Mouse (Mus musculus) midbrain, embryonic 11.5 days (tissue): Measurements from ENCODE around the gene Ap2m1. TPM values are rescaled to one million over a fixed set of nuclear protein-coding genes. Genes with fewer than 3 reads are reported as not detected.

Experiments used
- ATAC-seq: fragments of 200-750 bp; cut with Nextera tagmentation; 2 replicates; pipeline ENCODE4 v1.8.0; 2017; ENCODE audit warnings: moderate TSS enrichment, moderate library complexity; ENCODE audit not compliant: low FRiP score
- DNase-seq: peaks from one replicate; pipeline ENCODE4 v3.0.0; 2015; ENCODE audit warnings: low spot score; ENCODE audit errors: missing footprints
- H3K27ac ChIP-seq: fragments of 300-500 bp; sonication (generic); 2 replicates; pipeline ENCODE4 v1.5.1; 2014; ENCODE audit warnings: low read depth, low read length
- H3K27me3 ChIP-seq: fragments of 300-500 bp; sonication (generic); 2 replicates; pipeline ENCODE4 v1.6.1; 2014; ENCODE audit warnings: mild to moderate bottlenecking, low read length, moderate library complexity, mixed read lengths; ENCODE audit not compliant: control insufficient read depth, insufficient read depth
- H3K36me3 ChIP-seq: fragments of 300-500 bp; sonication (generic); 2 replicates; pipeline ENCODE4 v1.6.1; 2014; ENCODE audit warnings: mild to moderate bottlenecking, low read length, moderate library complexity, mixed read lengths; ENCODE audit not compliant: control insufficient read depth, insufficient read depth
- H3K4me1 ChIP-seq: fragments of 300-500 bp; sonication (generic); 2 replicates; pipeline ENCODE4 v1.6.1; 2014; ENCODE audit warnings: low read length; ENCODE audit not compliant: control insufficient read depth, insufficient read depth
- H3K4me2 ChIP-seq: fragments of 300-500 bp; sonication (generic); 2 replicates; pipeline ENCODE4 v1.6.1; 2014; ENCODE audit warnings: mild to moderate bottlenecking, moderate library complexity
- H3K4me3 ChIP-seq: fragments of 300-500 bp; sonication (generic); 2 replicates; pipeline ENCODE4 v1.5.1; 2014; ENCODE audit warnings: low read depth, low read length
- H3K9ac ChIP-seq: fragments of 300-500 bp; sonication (generic); 2 replicates; pipeline ENCODE4 v1.6.1; 2014; ENCODE audit warnings: low read length
- H3K9me3 ChIP-seq: fragments of 300-500 bp; sonication (generic); 2 replicates; pipeline ENCODE4 v1.6.1; 2016; ENCODE audit warnings: low read length; ENCODE audit not compliant: control insufficient read depth
- WGBS: fragments of 180-500 bp; shearing (Covaris S2); extraction: QIAGEN DNeasy Blood & Tissue Kit; methylation state at CpG from one replicate; pipeline ENCODE4 v1.1.7; 2014; 5-methylcytosine and 5-hydroxymethylcytosine counted together
- polyA plus RNA-seq: library from polyadenylated mRNA; unstranded; fragments of >200 nt; fragmentation: Nextera tagmentation; extraction: Ambion mirVana; gene quantifications from 2 replicates; pipeline ENCODE4 v1.2.1, GENCODE M21; 2014

Gene Ap2m1
- polyA plus RNA-seq, 1 experiment from 2014 or later, result 867 TPM

DNA sequence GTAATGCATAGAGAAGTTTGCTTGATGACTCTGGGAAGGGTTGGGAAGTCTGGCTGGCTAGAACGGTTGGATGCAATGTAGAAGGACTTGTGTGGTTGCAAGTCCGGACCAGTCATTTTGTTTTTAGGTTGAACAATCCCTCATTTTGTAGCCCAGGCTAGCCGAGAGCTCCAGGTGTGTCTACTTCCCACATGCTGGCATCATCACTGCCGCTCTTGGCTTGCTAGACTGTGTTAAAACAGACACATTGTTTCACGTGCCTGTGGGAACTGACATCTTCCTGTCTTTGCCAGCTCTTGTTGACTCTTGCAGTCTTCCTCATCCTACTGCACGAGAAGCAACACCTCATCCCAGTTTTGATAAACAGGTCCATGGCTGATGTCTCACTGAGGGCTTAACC, 19.7 kb downstream of the Ap2m1 start:
- Histone ChIP-seq H3K9ac (no peak overlapping the region), H3K27me3 (no peaks in the 10 kb centered on the region), H3K4me2 (no peak overlapping the region), H3K36me3 (peaks cover 19% of the 10 kb centered on the region), H3K4me3 (no peak overlapping the region), H3K9me3 (no peaks in the 10 kb centered on the region), H3K27ac (no peak overlapping the region), H3K4me1 (no peaks in the 10 kb centered on the region)
- DNase-seq, result no peak
- ATAC-seq, result no peak
- 91% methylated on average over 6 of the region's 6 CpGs for WGBS

DNA sequence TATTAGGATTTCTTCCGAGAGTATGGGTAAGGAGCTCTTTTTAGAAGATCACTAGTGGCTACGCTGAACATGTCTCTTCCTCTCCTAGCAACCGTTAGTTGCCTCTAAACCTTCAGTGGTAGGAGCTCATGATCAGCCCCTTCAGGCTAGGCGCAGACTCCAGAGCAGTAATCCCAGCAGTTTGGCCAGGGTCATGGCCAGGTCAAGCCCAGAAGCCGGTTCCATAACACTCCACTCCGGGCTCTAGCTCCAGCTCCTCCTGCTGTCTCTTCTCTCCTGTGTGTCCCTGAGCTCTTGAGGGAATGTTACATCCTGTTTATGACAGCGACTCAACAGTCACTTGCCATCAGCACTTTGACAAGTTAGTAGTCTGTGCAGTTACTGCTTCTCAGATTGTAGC, 22.1 kb downstream of the Ap2m1 start:
- Histone ChIP-seq H3K9ac (no peak overlapping the region), H3K27me3 (no peaks in the 10 kb centered on the region), H3K36me3 (peaks cover 17% of the 10 kb centered on the region), H3K4me2 (no peak overlapping the region), H3K9me3 (no peaks in the 10 kb centered on the region), H3K27ac (no peak overlapping the region), H3K4me1 (no peaks in the 10 kb centered on the region), H3K4me3 (no peak overlapping the region)
- no peak for ATAC-seq
- WGBS, result 84% methylated on average over 7 of the region's 7 CpGs
- no peak for DNase-seq

DNA sequence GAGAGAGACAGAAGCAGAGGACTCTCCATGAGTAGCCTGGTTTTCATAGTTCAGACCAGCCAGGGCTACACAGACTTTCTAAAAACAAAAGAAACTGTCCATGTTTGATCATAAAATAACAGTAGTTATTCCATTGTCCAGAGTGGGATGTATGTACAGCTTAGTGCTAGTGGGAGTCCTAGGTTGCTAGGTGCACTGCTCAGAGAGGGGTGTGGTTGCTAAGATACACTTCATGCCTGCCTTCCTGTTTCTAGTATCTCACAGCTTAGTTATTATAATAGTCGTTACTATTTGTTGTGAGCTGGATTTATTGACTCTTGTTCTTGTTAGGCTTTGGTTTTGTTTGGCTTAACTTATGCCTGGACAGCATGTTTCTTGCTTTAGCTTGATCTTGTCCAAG, 29.8 kb downstream of the Ap2m1 start:
- Histone ChIP-seq H3K4me2 (no peak overlapping the region), H3K27ac (no peak overlapping the region), H3K9ac (no peak overlapping the region), H3K4me3 (no peak overlapping the region), H3K27me3 (no peaks in the 10 kb centered on the region), H3K36me3 (peaks cover 12% of the 10 kb centered on the region), H3K9me3 (no peaks in the 10 kb centered on the region), H3K4me1 (no peaks in the 10 kb centered on the region)
- DNase-seq, result no peak
- 75% methylated on average over 1 of the region's 1 CpGs for WGBS
- no peak for ATAC-seq

DNA sequence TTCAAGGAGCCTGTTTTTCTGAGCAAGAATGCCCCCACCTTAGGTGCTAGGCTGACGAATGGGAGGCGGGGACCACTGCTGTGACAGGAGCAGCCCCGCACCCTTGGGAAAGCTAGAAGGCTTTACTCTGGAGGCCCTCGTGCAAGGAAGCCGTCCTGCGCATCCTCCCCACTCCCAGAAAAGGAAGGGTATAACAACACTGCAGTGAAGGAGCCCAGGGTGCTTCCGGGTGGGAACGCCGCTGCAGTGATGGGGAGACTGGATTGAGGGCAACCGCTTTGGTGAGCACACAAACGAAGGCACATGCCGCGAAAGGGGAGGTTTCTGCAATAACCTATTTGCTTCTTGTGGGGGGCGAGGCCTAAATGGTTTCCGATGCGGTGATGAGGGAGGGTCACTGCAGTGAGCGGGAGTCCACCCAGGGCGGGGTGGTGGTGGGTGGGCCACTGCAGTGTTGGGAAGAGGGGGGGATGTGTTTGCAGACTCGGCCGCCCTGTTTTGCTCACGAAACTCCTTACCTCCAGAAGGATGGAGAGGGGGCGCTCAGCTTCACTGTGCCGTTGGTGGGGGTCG, 54.2 kb downstream of the Ap2m1 start, which contains the start of gene Vwa5b2:
Vwa5b2 (plus strand) TSS at position 106 of the 573 bp plus-strand sequence.
- peak; percentile 74 for ATAC-seq
- peak within 1 kb of the TSS; percentile 50 for H3K9ac ChIP-seq
- DNase-seq, result no peak
- no peak within 1 kb of the TSS for H3K27ac ChIP-seq
- H3K36me3 ChIP-seq, result no peaks in the 10 kb centered on the region
- H3K4me2 ChIP-seq, result peak within 1 kb of the TSS; percentile 87
- no peaks in the 10 kb centered on the region for H3K9me3 ChIP-seq
- peaks cover 43% of the 10 kb centered on the region for H3K27me3 ChIP-seq
- peak within 1 kb of the TSS; percentile 50 for H3K4me3 ChIP-seq
- H3K4me1 ChIP-seq, result peaks cover 13% of the 10 kb centered on the region
- WGBS, result 1% methylated on average over 24 of the region's 24 CpGs

DNA sequence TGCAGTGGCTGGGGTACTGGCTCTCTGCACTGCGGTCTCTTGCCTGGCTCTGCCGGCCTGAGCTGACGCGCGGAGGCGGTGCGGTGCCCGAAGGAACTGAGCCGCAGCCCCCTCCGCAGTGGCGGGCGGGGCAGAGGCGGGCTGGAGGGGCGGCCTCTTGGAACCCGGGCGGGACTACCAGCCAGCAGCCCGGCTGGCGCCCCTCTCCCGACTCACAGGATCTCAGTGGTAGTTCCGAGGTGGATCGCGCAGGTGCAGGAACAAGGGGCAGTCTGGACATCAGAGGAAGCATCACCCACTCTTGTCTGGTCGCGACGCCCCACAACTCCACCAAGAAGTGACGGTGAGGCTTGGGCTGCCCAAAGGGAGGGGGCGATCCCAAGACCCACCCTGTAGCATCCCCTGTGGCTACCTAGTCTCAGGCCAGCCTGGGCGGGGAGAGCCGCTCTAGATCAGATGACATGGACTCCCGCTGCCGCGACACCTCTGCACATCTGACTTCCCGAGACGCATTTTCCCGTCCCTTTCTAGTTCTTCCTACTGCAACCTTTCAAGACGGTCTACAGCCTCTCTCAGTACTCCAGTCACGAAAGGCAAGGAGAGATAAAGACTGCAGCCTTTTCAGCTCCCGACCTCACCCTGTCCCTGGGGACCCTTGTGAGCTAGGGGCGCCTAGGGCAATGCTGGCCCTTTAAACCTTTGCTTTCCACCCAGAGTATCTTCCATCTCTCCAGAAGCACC, 54.8 kb downstream of the Ap2m1 start:
- Histone ChIP-seq H3K9me3 (no peaks in the 10 kb centered on the region), H3K4me1 (peaks cover 13% of the 10 kb centered on the region), H3K36me3 (no peaks in the 10 kb centered on the region), H3K4me3 (peak overlapping the region; percentile 50), H3K27ac (no peak overlapping the region), H3K4me2 (peak overlapping the region; percentile 87), H3K9ac (peak overlapping the region; percentile 50), H3K27me3 (peaks cover 43% of the 10 kb centered on the region)
- peak; percentile 83 for ATAC-seq
- WGBS, result 1% methylated on average over 39 of the region's 39 CpGs
- DNase-seq, result peak; percentile 95

DNA sequence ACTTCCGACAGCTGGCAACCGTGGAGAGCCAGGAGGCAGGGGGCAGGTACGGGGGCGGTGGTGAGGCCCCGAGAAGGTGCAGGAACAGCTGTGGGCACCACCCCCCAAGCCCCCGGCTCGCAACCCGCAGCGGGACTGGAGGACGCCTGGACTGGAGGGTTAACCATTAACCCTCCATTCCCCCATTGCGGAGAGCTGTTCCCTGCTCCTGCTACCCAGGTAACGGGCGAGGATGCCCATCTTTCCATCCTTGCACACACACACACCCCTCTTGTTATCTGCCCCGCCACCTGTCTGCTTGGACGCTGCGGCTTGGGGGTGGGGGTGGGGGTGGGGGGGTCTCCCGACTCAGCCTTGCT, 55.4 kb downstream of the Ap2m1 start:
- Histone ChIP-seq H3K36me3 (no peaks in the 10 kb centered on the region), H3K4me2 (peak overlapping the region; percentile 87), H3K4me1 (peaks cover 13% of the 10 kb centered on the region), H3K27ac (no peak overlapping the region), H3K9me3 (no peaks in the 10 kb centered on the region), H3K9ac (no peak overlapping the region), H3K4me3 (peak overlapping the region; percentile 50), H3K27me3 (peaks cover 43% of the 10 kb centered on the region)
- ATAC-seq, result no peak
- WGBS, result 2% methylated on average over 16 of the region's 17 CpGs
- peak; percentile 86 for DNase-seq

DNA sequence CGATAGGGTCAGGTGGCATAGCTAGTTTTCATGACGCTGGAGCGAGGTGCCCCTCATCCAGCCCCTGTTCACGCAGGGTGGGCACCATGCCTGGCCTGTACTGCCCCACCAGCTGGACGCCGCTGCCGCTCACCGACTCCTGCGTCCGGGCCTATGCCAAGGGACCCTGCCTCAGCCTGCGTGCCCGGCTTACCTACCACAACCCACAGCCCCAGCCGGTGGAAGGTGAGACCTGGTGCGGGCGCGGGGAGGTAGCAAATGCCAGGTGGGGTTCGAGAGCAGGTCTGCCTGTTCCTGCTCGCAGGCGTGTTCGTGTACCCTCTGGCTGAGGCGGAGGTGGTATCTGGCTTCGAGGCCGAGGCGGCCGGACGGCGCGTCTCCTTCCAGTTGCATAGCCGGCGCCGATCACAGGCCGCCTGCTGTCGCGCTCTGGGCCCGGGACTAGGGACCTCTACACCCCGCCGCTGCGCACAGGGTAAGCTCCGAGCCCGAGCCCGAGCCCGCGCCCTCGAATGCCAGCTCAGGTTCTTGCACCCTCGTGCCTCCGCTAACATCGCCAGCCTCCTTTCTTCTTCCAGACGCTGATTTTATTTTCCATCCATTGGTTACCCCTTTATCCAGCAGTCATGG, 55.9 kb downstream of the Ap2m1 start:
- WGBS, result 4% methylated on average over 48 of the region's 48 CpGs
- H3K4me1 ChIP-seq, result peaks cover 13% of the 10 kb centered on the region
- H3K36me3 ChIP-seq, result no peaks in the 10 kb centered on the region
- H3K9me3 ChIP-seq, result no peaks in the 10 kb centered on the region
- peaks cover 43% of the 10 kb centered on the region for H3K27me3 ChIP-seq
- DNase-seq (peak; percentile 85), ATAC-seq (no peak)
- no peak overlapping the region for H3K9ac ChIP-seq
- no peak overlapping the region for H3K27ac ChIP-seq
- H3K4me3 ChIP-seq, result peak overlapping the region; percentile 50
- H3K4me2 ChIP-seq, result peak overlapping the region; percentile 87; the same call in 1 of the 2 replicates
